Mouse (Mus musculus) kidney, adult 2 months (tissue): ENCODE measurements around the gene Amy2a5.

Experiments
- CTCF ChIP-seq: fragments of 200-500 bp; conservative IDR thresholded peaks from 2 replicates; pipeline ENCODE4 v1.5.1; 2011; ENCODE audit warnings: low read depth, mild to moderate bottlenecking, control low read depth, low read length, moderate library complexity, mixed read lengths; ENCODE audit not compliant: insufficient read depth, insufficient read length
- POLR2A ChIP-seq: fragments of 200-500 bp; IDR thresholded peaks from one replicate; pipeline ENCODE4 v1.6.1; 2011; ENCODE audit warnings: low read depth, low read length, control low read depth

DNA sequence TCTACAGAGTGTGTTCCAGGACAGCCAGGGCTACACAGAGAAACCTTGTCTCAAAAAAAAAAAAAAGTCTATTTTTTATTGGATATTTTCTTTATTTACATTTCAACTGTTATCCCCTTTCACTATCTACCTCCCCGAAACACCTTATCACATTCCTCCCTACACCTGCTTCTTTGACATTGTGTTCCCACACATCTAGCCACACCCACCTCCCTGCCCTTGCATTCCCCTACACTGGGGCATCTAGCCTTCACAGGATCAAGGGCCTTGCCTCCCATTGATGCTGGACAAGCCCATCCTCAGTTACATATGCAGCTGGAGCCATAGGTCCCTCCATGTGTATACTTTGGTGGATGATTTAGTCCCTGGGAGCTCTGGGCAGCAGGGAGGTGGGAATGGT, 31.5 kb downstream of the Amy2a5 start:
- TF ChIP-seq CTCF, result no peak
- no peak for TF ChIP-seq POLR2A
